Mouse (Mus musculus) forebrain, embryonic 16.5 days (tissue): ENCODE measurements around the gene Hdac4. TPM values are rescaled to one million over a fixed set of nuclear protein-coding genes. Genes with fewer than 3 reads are reported as not detected.

Experiments
- ATAC-seq: fragments of 200-750 bp; cut with Nextera tagmentation; 2 replicates; pipeline ENCODE4 v1.8.0; 2017; ENCODE audit warnings: mild to moderate bottlenecking, moderate library complexity
- H3K27ac ChIP-seq: fragments of 300-500 bp; sonication (generic); 2 replicates; pipeline ENCODE4 v1.5.1; 2014; ENCODE audit warnings: low read length, control low read depth
- H3K27me3 ChIP-seq: fragments of 300-500 bp; sonication (generic); replicated peaks from 2 replicates; pipeline ENCODE4 v1.6.1; 2014; ENCODE audit warnings: low read length; ENCODE audit not compliant: control insufficient read depth, insufficient read depth
- H3K36me3 ChIP-seq: fragments of 300-500 bp; sonication (generic); 2 replicates; pipeline ENCODE4 v1.6.1; 2014; ENCODE audit not compliant: control insufficient read depth, insufficient read depth
- H3K4me1 ChIP-seq: fragments of 300-500 bp; sonication (generic); replicated peaks from 2 replicates; pipeline ENCODE4 v1.6.1; 2014; ENCODE audit warnings: low read length; ENCODE audit not compliant: control insufficient read depth, insufficient read depth
- H3K4me2 ChIP-seq: fragments of 300-500 bp; sonication (generic); 2 replicates; pipeline ENCODE4 v1.6.1; 2014; ENCODE audit warnings: mild to moderate bottlenecking, low read length, control low read depth
- H3K4me3 ChIP-seq: fragments of 300-500 bp; sonication (generic); replicated peaks from 2 replicates; pipeline ENCODE4 v1.5.1; 2014; ENCODE audit warnings: mild to moderate bottlenecking, low read length, control low read depth
- H3K9ac ChIP-seq: fragments of 300-500 bp; sonication (generic); replicated peaks from 2 replicates; pipeline ENCODE4 v1.6.1; 2014; ENCODE audit warnings: low read depth, low read length, control low read depth
- H3K9me3 ChIP-seq: fragments of 300-500 bp; sonication (generic); 2 replicates; pipeline ENCODE4 v1.6.1; 2016; ENCODE audit warnings: low read length; ENCODE audit not compliant: control insufficient read depth
- WGBS: fragments of 180-500 bp; shearing (Covaris S2); extraction: QIAGEN DNeasy Blood & Tissue Kit; methylation state at CpG from one replicate; pipeline ENCODE4 v1.1.7; 2014; 5-methylcytosine and 5-hydroxymethylcytosine counted together
- polyA plus RNA-seq: library from polyadenylated mRNA; unstranded; fragments of >200 nt; fragmentation: Nextera tagmentation; extraction: Ambion mirVana; gene quantifications from 2 replicates; pipeline ENCODE4 v1.2.1, GENCODE M21; 2015

Gene Hdac4
- polyA plus RNA-seq, 1 experiment from 2014 or later, result 31.3 TPM

- 94% methylated on average over 4 of the region's 4 CpGs for WGBS
- Histone ChIP-seq H3K36me3 (no peaks in the 10 kb centered on the region), H3K9ac (no peak overlapping the region), H3K27me3 (no peaks in the 10 kb centered on the region), H3K9me3 (no peaks in the 10 kb centered on the region), H3K4me1 (peaks cover 35% of the 10 kb centered on the region), H3K27ac (no peak overlapping the region), H3K4me3 (no peak overlapping the region), H3K4me2 (no peak overlapping the region)
- ATAC-seq, result no peak
These were observed 56.5 kb downstream of the Hdac4 start for GRCm38 (mm10) chr1:92139001-92139400.

- Histone ChIP-seq H3K36me3 (no peaks in the 10 kb centered on the region), H3K27me3 (no peaks in the 10 kb centered on the region), H3K4me3 (no peak overlapping the region), H3K4me1 (peaks cover 25% of the 10 kb centered on the region), H3K9ac (no peak overlapping the region), H3K27ac (peak overlapping the region; percentile 15; the same call in 1 of the 2 replicates), H3K9me3 (no peaks in the 10 kb centered on the region), H3K4me2 (no peak overlapping the region)
- ATAC-seq, result no peak
- WGBS, result 94% methylated on average over 2 of the region's 2 CpGs
These were observed 58.2 kb downstream of the Hdac4 start for GRCm38 (mm10) chr1:92137136-92137848.

- 69% methylated on average over 3 of the region's 3 CpGs for WGBS
- Histone ChIP-seq H3K4me1 (peaks cover 25% of the 10 kb centered on the region), H3K27ac (no peak overlapping the region), H3K4me2 (no peak overlapping the region), H3K9ac (no peak overlapping the region), H3K9me3 (no peaks in the 10 kb centered on the region), H3K4me3 (no peak overlapping the region), H3K36me3 (no peaks in the 10 kb centered on the region), H3K27me3 (no peaks in the 10 kb centered on the region)
- ATAC-seq, result no peak
These were observed 59.1 kb downstream of the Hdac4 start for GRCm38 (mm10) chr1:92136362-92136761.

GRCm38 (mm10) chr1:92132181-92132580 lies 63.3 kb downstream of the Hdac4 start:
- no peak for ATAC-seq
- Histone ChIP-seq H3K4me1 (peaks cover 28% of the 10 kb centered on the region), H3K27me3 (no peaks in the 10 kb centered on the region), H3K36me3 (no peaks in the 10 kb centered on the region), H3K9me3 (no peaks in the 10 kb centered on the region), H3K4me2 (no peak overlapping the region), H3K4me3 (no peak overlapping the region), H3K27ac (no peak overlapping the region), H3K9ac (no peak overlapping the region)
- 66% methylated on average over 2 of the region's 2 CpGs for WGBS

GRCm38 (mm10) chr1:92130470-92131100 lies 64.9 kb downstream of the Hdac4 start:
- Histone ChIP-seq H3K4me3 (no peak overlapping the region), H3K27ac (peak overlapping the region; percentile 10; the same call in 1 of the 2 replicates), H3K4me2 (no peak overlapping the region), H3K36me3 (no peaks in the 10 kb centered on the region), H3K27me3 (no peaks in the 10 kb centered on the region), H3K4me1 (peaks cover 16% of the 10 kb centered on the region), H3K9me3 (no peaks in the 10 kb centered on the region), H3K9ac (no peak overlapping the region)
- peak; percentile 93 for ATAC-seq
- WGBS, result 27% methylated on average over 6 of the region's 6 CpGs

- no peak for ATAC-seq
- Histone ChIP-seq H3K9ac (no peak overlapping the region), H3K9me3 (no peaks in the 10 kb centered on the region), H3K4me1 (peaks cover 16% of the 10 kb centered on the region), H3K27ac (no peak overlapping the region), H3K27me3 (no peaks in the 10 kb centered on the region), H3K4me2 (no peak overlapping the region), H3K36me3 (no peaks in the 10 kb centered on the region), H3K4me3 (no peak overlapping the region)
- WGBS, result 91% methylated on average over 3 of the region's 3 CpGs
These were observed 65.7 kb downstream of the Hdac4 start for GRCm38 (mm10) chr1:92129751-92130150.

GRCm38 (mm10) chr1:92127785-92128184 lies 67.7 kb downstream of the Hdac4 start:
- Histone ChIP-seq H3K27ac (no peak overlapping the region), H3K27me3 (no peaks in the 10 kb centered on the region), H3K4me3 (no peak overlapping the region), H3K4me1 (peaks cover 12% of the 10 kb centered on the region), H3K9ac (no peak overlapping the region), H3K9me3 (no peaks in the 10 kb centered on the region), H3K4me2 (no peak overlapping the region), H3K36me3 (no peaks in the 10 kb centered on the region)
- no peak for ATAC-seq
- WGBS, result 91% methylated on average over 6 of the region's 6 CpGs

GRCm38 (mm10) chr1:92127366-92127765 lies 68.1 kb downstream of the Hdac4 start:
- no peak for ATAC-seq
- H3K27ac ChIP-seq, result no peak overlapping the region
- H3K27me3 ChIP-seq, result no peaks in the 10 kb centered on the region
- WGBS, result 100% methylated on average over 1 of the region's 1 CpGs
- no peaks in the 10 kb centered on the region for H3K9me3 ChIP-seq
- no peak overlapping the region for H3K4me3 ChIP-seq
- H3K9ac ChIP-seq, result no peak overlapping the region
- peaks cover 12% of the 10 kb centered on the region for H3K4me1 ChIP-seq
- no peak overlapping the region for H3K4me2 ChIP-seq
- H3K36me3 ChIP-seq, result no peaks in the 10 kb centered on the region

- 82% methylated on average over 3 of the region's 3 CpGs for WGBS
- ATAC-seq, result no peak
- Histone ChIP-seq H3K9me3 (no peaks in the 10 kb centered on the region), H3K4me2 (no peak overlapping the region), H3K4me1 (no peaks in the 10 kb centered on the region), H3K27ac (no peak overlapping the region), H3K9ac (no peak overlapping the region), H3K27me3 (no peaks in the 10 kb centered on the region), H3K4me3 (no peak overlapping the region), H3K36me3 (no peaks in the 10 kb centered on the region)
These were observed 70.8 kb downstream of the Hdac4 start for GRCm38 (mm10) chr1:92124497-92125201.
